Mouse (Mus musculus): Measurements from ENCODE around the gene Cd59a.
"Not testable (repeated sequence)": the region's sequence is repeated elsewhere in the genome, so short reads cannot be mapped to it uniquely, and the experiment has no call there.

Gene Cd59a

DNA sequence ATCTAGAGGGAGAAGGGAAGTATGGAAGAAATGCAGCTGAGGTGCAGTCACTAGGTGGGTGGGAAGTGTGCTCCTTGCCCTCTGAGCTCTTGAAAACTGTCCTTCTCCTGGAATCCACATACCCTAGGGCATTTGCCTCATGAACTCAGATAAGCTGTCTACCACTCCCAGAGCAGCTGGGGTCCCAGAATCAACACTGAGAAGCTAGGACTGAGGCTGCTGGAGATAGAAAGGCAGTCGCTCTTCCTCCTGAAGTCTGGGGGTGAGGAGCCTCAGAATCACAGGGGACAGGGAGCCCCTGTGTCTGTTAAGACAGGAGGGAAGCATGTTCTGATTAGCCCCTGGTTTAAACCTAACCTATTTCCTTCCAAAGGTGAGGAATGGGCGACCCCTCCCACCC lies 13.9 kb downstream of the Cd59a start:
- no peak for DNase-seq

DNA sequence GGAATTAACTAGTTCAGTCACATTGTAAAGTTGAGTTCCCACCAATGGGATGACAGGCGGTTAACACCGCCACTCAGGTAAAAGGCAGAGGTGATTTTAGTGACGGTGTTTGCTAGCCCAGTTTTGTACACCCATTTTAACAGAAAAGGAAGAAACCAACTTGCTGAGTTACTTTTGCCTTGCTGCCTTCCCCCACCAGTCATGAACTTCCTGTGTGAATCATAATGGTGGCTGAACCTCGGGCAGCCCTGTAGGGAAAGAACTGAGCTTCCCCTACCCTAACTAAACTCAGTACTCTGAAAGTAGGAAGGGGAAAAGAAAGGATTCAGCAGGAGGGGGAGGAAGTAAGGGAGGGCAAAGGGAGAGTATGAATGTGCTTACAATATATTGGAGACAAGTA lies 14.4 kb downstream of the Cd59a start:
- DNase-seq: no peak

DNA sequence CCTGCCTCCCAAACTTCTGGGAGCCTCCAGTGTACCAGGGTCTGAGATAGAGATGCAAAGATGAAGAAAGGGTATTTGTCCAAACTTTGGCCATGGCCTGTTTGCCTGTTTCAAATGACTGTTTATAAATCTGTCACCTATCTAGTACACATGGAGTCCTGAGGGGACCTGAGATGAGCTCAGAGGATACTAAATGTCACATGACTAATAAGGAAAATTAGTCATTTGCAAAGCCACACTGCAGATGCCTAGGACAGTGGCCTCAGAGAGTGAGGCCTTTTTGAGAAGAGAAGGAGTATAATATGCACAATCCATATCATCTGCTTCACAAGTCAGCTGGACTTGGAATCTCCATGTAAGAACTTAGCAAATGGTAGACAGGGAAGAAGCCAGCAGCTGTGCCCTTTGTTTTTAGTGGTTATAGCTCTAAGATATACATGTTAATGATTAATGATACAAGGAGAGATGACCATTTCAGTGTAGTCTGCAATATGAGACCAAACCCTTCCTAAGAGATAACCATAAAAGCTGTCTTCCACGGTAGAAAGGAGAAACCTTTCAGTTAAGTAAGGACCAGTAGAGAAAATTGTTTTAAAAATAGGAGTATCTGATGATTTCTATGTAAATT lies 15.7 kb downstream of the Cd59a start:
- DNase-seq: not testable (repeated sequence)

DNA sequence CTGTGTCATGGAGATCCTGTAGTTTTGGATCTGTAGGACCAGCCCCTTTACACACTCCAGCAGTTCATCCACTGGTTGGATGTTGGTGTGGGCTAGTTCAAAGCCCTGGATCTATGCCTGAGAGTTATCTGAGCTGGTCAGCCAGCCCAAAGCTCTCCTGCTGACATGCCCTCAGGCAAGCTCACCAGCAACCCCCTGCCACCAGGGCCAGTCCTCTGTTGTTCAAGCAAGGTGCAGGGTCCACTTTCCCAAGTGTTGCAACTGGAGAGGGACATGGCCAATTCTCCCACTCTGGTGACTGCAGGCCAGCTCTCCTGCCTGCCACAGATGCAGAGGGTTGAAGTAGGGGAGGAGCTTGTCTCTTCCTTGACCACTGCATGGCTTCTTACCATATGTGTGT lies 18.0 kb downstream of the Cd59a start:
- DNase-seq: not testable (repeated sequence)

DNA sequence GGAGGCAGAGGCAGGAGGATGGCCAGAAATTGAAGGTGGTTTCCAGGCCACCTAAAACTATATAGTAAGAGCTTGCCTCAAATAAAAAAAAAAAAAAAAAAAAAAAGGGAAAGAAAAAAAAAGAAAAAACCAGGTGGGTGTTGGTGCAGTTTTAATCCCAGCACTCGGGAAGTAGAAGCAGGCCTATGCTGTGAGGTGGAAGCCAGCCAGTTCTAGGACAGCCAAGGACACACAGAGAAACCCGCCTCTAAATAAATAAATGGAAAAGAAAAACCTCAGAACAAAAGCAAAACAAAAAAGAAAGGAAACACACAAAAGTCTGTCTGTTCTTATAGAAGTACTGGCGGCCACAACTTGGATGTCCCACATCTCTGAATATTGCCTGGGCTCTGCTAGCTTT lies 19.3 kb downstream of the Cd59a start:
- DNase-seq: no peak

DNA sequence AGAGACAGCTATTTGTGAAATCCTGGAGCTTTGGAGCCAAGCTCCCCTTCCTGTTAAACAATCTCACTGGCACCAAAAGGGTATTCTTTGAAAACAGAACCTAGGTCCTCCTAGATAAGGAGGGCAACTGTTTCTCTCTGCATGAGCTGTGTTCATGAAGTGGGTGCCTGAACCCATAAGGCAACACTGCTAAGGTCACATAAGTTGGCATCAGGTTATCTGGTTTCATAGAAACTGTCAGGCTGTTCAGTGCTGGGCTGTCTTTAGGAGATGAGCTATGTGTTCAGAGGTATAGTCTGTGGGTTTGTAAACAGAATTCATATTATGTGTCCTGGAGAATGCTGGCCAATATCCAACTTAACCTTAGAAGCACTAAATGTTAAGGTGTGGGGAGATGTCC lies 21.6 kb downstream of the Cd59a start:
- not testable (repeated sequence) for DNase-seq

DNA sequence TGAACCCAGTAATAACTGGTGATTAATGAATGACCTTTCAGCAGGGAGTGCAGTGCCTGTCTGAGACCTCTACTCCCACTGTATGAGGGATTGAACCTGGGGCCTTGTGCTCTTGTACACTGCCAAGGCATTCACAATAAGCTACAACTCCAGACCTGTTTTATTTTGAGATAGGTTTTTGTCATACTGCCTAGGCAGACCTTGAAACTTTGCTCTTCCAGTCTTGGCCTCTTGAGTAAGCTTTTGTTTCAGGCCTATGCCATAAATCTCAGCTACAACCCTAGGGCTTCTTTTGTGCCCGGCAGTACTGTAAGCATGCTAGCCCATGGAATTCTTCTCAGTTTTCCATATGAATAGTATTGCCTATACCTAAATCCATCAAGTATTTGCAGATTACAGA lies 23.5 kb downstream of the Cd59a start:
- no peak for DNase-seq

DNA sequence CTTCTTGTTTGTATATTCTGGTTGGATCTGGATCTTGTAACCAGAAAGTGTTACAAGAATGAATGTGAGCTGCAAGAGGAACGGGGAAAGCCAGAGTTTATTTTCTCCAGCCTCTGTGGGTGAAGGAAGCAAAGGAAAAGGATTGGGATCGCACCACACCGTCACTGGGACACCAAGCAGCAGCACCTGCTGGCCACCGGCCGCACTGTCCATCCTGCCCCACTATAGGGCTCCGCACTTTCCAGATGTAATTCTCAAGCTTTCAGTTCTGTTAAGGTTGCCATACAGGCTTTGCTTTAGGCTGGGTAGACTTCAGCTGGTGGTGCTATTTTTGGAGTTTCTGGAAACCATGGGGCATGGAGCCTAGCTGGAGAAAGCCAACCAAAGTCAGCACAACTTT lies 24.7 kb downstream of the Cd59a start:
- DNase-seq: no peak

DNA sequence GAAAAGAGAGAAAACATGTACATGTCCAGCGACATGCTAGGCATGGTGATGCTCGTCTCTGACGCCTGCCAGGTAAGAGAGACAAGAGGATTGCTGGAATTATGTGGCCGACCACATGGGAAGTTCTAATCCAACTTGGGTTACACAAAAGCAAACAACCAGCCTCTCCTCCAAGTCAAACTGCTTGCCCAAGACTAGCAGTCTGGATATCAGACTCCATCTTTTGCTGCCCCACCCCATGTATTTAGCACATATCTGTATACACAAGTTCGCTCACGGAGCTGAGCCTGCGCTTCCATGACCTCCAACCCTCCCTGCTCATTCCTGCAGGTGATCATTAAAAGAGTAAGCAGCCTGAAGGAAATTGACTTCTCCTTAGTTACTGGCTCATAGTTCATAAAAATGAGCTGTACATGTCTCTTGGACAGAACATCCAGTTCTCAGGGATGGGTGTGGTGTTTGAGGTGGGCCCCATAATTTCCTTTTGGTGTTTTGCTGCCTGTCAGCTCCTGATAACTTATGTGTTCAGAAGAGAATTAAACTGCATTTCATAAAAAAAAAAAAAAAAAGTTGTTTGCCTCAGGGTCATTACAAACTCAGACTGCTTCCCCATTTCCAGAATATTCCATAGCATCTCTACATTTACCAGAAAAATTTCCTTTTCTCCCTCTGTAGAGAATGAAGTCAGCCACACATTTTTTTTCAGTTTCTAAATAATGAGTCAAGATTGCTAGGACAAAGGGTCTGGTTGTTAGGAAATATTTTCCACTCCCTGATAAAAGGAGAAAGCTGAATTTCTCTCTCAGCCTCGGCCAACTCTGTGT lies 26.3 kb downstream of the Cd59a start:
- no peak for DNase-seq

DNA sequence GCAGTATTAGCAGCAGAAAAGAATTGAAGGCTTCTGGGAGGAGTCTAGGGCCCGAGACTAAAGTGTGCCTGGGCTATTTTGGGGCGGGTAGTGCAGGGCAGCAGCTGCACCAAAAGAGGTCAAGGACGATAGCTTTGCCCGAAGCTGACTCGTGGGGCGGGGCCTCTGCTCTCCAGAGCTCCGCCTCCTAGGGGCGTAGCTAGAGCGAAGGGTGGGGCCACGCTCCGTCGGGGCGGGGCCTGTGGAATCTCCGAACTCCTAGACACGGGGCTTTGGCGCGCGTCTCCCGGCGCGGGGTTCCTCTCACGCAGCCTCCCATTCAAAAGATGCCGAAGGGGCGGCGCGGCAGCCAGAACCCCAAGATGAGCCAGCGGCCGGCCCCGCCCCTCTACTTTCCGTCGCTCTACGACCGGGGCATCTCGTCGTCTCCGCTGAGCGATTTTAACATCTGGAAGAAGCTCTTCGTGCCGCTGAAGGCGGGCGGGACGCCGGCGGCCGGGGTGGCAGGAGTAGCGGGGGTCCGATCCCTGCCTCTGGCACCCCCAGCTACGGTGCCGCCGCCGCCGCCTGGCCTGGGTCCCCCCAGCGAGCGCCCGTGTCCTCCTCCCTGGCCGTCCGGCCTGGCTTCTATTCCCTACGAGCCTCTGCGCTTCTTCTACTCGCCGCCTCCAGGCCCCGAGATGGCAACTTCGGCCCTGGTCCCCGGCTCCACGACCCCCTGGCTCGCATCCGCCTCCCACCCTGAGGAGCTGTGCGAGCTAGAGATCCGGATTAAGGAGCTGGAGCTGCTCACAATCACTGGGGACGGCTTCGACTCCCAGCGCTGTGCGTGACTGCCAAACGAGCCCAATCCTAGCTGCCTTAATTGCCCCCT lies 27.1 kb downstream of the Cd59a start, which contains the start of gene A930018P22Rik:
TSS of gene A930018P22Rik (plus strand) at position 265 of the 874 bp plus-strand sequence.
- DNase-seq: peak; percentile 79 to 86

DNA sequence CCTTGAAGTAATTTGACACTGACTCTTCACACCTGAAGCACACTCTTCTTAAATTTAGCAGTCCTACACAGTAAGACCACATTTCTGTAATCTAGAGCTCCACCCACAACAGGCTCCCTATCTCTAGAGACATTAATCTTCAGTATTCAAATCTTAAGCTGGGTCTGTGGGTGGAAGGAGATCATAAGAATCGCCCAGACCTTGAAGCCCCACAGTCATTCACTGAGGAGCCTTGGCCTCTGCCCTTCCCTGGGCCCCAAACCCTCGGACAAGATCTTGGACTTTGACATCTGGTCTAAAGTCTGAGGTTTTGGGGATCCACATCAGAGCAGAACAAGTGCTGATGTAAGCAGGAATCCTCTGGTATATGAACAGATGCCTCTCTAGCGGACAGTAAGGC lies 27.9 kb downstream of the Cd59a start:
- DNase-seq: no peak

DNA sequence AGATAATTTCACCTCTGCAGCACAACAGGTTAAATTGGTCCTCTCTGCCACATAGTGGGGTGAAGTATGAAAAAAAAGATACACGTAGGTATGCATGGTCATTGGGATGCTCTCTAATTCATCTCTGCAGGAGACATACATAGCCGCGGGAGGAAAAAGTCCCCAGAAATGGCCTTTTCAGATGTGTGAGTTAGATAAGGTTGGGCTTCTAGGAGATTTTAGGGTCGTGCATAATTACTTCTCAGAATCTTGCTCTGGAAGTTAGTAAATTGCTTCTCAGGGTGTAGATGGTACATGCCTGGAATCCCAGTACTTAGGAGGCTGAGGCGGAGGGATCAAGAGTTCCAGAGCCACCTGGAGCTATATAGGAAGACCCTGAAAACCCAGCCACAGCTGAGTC lies 28.5 kb downstream of the Cd59a start:
- DNase-seq: no peak

DNA sequence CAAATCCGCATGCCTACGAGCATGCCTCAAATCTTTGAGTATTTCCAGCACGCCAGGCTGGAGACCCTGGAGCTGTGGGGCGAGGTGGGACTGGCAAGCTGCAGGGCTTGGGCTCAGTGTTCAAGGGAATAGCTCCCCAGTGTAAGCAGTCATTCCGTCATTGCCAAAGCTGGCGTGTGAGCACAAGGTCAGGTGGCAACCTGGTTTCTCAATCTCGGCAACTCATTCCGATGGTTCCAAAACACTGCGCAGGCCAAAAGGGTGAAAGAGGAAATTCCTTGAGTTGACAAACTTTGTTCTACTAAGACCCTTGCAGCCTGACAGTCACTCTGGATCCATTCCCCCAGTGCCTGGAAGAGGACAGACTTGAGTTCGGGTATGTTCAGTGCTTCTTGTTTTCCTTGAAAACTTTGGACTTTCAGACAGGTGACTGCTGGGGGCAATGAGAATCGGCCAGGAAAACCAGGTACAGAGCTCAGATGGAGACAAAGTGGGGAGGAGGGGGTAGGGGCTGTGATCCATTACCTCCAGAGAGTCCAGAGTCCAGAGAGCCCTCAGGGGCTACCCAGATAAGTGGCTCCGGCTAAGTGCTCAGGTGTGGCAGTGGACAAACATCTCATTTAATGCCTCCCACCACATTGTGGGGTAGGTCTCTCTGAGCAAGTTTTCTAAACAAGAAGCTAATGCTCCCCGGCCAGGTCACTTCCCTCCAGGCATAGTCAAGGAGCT lies 33.4 kb downstream of the Cd59a start:
- no peak for DNase-seq

DNA sequence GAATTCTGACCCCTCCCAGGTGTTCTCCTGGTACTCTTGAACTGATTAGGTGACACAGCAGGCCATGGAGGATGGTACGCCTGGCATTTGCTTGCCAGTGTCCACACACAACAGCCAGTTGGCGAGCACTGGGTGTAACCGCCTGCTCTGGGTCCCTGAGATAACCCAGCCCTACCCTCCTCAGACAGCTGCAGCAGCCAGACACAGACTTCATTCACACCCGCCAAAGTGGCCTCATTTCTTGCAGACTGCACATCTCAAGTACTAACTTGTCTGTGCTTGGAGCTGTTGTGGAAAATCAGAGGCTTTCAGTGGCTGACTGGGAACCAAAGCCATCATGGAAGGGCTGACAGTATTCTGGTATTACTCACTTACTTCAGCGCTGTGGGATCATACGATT lies 34.6 kb downstream of the Cd59a start:
- no peak for DNase-seq

DNA sequence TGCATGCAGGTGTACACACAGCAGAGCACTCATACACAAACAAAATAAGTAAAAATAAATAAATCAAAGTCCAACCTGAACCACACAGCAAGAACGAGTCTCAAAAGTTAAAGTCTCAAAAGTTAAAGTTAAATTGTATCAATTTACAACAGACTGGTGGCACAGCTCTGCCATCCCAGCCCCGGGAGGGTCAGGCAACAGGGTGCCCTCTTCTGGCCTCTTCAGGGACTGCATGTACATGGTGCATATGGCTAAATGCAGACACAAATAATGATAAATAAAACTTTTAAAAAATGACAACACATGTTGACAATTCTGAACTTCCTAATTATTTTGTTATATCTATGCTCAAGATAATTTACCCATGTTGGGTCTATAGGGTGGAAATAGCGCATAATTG lies 35.4 kb downstream of the Cd59a start:
- DNase-seq: no peak

DNA sequence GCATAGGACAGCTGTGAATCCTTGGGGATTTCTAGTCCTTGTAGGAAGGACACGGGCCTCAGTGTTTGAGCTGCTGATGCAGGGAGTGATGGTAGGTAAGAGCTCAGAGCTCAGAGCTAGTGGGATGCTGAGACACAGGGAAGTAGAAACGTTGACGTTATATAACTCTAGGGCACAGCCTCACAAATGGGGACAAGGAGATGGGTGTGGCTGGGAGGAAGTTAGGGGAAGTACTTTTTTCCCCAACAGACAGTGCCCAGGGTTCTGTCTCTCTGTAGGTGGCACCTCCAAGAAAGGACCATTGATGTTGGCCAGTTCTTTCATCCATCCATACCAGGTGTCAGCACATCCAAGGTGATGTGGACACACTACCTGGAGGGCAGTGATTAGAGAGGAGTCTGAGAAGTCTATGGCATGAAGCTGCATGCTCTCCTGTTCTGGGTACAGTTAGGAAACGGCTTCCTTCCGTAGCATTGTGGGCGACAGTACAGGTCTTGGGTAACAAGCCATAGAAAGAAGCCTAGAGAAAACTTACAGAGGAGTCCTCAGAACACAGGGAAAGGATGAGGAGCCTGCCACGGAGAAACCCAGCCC lies 36.8 kb downstream of the Cd59a start:
- DNase-seq: no peak

DNA sequence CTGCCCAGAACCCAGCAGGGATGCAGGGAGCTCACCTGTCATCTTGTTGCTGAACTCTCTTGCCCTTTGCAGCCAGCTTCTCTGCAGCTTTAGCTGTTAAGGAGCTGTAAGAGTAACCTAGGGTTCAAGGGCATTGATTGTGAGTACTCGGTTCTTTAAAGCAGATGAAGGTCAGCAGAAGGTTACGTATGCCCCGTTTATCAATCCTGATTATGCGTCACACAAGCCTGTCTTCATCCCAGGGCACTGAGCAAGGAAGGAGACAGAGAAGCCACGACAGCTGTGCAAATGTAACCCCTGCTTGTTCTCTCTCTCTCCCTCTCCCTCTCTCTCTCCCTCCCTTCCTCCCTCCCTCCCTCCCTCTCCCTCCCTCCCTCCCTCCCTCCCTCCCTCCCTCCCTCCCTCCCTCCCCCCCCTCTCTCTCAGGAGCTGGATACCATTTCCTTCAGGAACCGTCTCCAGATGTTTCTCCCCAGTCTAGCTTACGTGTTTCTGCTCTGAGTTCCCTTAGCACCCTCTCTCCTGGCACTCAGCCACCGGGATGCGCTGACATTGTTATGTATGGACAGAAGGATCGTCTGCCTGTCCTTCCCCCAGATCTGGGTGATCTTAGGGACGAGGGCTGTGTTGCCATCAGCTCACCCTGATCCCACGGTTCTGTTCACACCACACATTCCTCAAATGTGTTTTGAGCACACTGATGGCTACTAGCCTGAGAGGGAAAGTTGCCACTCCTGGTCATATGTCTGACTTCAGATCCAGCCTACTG lies 37.6 kb downstream of the Cd59a start:
- no peak for DNase-seq

DNA sequence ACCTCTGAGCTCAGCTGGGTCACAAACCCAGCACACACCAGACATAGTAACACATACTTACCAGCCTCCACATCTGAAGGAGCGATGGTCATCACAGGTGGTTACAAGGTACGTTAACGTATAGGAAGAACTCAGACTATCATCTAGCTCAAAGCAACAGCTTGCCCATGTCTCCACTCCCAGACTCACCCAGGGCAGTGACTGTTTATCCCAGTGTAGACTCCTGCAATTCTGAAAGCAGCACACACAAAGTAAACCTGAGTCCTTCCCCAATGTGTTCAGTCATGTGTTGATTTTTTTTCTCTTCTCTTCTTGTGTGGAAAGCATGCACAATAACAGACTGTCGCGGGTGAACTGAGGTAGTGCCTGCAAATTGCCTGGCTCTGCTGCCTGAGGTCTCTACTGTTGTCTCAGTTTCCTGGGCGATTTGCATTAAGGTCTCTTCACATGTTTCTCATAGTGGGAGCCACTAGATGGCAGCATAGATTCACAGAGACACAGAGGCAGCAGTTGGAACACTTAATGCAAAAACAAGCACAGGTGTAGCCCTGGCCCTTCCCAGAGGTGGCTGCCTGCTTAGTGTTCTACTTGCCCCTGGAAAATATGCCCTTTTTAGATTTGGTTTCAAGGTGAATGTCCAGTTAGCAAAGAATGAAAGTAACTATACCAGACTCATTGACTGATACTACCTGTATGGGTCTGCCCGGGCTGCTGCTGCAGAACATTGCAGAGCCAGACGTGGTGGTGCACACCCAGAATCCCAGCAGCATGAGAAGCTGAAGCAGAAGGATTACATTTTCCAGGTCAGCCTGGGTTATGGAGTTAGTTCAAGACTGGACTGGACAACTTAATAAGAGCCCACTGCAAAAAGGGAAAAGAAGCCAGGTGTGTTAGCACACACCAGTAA lies 38.8 kb downstream of the Cd59a start:
- peak; percentile 67 to 85 for DNase-seq

DNA sequence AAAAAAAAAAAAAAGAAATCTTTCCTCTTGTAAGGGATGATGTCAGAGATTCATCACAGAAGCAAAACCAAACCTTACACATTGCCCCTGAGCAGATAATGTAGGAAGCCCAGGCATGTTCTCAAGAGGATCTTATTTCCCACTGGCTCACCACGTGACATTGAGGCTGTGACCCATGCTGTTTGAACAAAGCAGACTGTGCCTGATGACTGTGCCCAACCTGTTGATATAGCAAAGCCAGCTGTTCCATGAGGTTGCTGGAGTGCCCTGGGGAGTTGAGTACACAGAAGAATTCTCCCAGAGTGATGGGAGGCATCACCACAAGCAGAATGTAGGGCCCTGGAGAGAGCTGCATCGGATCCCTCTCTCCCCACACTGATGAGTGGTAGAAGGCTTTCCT lies 40.3 kb downstream of the Cd59a start:
- no peak for DNase-seq

DNA sequence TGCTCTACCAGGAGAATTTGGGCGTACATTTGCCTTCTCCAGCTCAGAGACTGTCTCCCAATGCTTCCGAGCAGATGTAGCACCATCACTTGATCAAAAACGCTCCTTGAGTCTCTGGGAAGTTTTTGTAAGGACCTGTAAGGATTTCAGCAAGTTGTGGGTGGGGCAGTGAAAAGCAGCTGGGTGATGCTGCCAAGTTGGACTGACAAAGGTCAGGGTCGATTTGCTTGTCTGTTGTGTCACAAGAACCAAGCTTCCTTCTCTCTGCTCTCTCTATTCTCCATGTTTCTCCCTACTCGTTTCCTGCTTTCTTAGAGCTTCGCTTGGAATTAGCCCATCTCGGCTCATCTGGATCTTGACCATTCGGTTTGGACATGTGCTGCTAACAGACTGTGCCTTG lies 46.5 kb downstream of the Cd59a start:
- no peak for DNase-seq

DNA sequence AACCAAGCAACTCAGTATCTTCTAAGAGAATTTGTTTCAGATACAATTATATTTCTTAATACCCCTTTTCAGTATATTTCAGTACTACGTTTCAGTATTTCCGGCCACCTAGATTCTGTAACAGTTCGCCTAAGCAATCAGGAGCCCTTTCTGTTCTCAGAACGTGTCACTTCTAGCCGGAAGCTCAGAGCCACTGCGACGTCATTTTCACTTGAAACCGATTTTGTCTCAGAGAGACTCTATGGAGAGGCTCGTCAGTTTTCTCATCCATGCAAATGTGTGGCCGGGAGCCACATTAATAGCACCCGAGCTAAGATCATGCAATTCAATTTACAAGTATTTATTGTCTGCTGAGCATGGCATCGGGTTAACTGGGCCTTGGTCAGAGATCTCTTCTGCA lies 48.4 kb downstream of the Cd59a start:
- DNase-seq: no peak
